Mouse (Mus musculus) liver, adult 2 months (tissue): Measurements from ENCODE around the gene Ubxn1.

Source experiments
- CTCF ChIP-seq: fragments of 200-500 bp; IDR thresholded peaks from 2 replicates; pipeline ENCODE4 v1.5.1; 2011; ENCODE audit warnings: low read depth, low read length, control low read depth
- POLR2A ChIP-seq: fragments of 200-500 bp; IDR thresholded peaks from 2 replicates; pipeline ENCODE4 v1.6.1; 2011; ENCODE audit warnings: low read length, control low read depth; ENCODE audit not compliant: insufficient read depth; ENCODE audit errors: extremely low read depth

DNA sequence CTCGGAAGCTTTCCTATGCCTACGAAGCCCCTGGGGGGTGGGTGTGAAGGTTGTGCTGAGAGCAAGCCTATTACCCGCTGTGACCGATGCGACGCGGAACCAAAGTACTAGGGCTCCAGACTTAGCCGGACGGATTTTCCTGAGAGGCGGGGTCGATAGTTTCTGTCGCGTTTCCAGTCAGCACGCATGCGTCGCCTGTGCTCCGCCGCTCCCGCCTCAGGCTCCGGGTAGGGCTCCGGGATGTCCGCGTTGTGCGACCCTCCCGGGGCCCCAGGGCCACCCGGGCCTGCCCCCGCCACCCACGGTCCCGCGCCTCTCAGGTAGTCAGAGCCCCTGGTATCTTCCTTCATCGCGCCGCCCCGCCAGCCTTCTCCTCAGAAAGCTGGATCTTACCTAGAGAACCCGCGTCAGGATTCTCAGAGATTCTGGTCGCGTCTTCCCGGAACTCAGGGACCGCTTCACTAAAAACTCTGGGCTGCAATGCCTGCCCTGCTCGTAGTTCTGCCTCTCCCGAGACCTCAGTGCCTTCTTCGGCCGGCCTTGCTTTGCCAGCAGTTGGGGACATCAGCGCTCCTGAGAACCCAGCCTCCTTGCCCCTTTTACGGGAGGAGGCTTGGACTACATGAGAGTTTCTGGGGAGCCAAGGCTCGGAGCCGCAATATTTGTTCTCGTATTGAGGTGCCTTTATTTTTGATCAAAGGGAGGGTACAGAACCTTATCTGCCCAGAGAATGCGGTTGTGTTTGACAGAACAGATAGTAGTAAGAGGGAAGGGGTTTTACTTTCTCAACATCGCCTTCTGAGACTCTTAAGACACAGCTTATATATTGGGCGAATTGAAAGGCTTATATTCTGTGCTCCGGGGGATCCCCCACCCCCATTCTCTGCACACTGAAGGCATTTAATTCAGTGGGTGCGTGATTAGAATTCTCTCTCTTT, 21.8 kb downstream of the Ubxn1 start, which contains the start of gene Ints5:
- TF ChIP-seq CTCF (no peak), POLR2A (peak; percentile 82)
